Mouse (Mus musculus) G1E (cell line): Measurements from ENCODE around the gene Hist1h4a.

ENCODE experiments used
- CTCF ChIP-seq: IDR thresholded peaks from 2 replicates; pipeline ENCODE4 v1.5.1; 2012; ENCODE audit warnings: low read depth, low read length, inconsistent platforms, mixed read lengths
- GATA1 ChIP-seq: IDR thresholded peaks from 2 replicates; pipeline ENCODE4 v1.6.1; 2012; ENCODE audit warnings: borderline replicate concordance, low read length, inconsistent platforms, mixed read lengths
- GATA2 ChIP-seq: IDR thresholded peaks from 2 replicates; pipeline ENCODE4 v1.6.1; 2012; ENCODE audit warnings: low read depth, low read length, inconsistent platforms, borderline replicate concordance
- POLR2AphosphoS5 ChIP-seq: IDR thresholded peaks from 2 replicates; pipeline ENCODE4 v1.6.1; 2012; ENCODE audit warnings: low read depth, low read length, inconsistent platforms; ENCODE audit not compliant: insufficient replicate concordance
- TAL1 ChIP-seq: conservative IDR thresholded peaks from 2 replicates; pipeline ENCODE4 v1.6.1; 2012; ENCODE audit warnings: low read depth, low read length, inconsistent platforms, mixed read lengths

GRCm38 (mm10) chr13:23751478-23751956 lies 9.5 kb downstream of the Hist1h4a start:
- TF ChIP-seq CTCF, result no peak
- TF ChIP-seq TAL1, result no peak
- TF ChIP-seq GATA2, result no peak
- peak; percentile 84 for TF ChIP-seq POLR2AphosphoS5
- no peak for TF ChIP-seq GATA1
